Mouse (Mus musculus): ENCODE measurements around the gene Krt12.

The Krt12 gene

DNA sequence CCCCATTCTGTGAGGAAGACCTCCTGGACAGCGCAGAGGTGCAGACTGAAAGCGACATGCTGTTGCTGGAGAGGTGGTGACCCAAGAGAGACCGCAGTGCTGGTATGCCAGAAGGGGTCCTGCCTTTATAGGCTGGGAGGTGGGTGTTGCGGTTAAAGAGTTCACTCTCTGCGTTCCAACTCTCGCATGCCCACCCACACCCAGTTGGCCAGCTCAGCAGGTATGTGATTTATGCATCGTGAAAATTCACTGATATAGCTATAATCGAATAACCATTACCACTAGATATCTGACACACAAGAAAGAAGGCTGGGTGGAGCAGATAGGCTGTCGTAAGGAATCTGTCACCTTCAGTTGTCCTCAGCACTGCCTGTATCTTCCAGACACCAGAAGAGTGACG, at the start of gene Krt12:
Gene Krt12, minus strand, starts transcription at position 101 of the 400 bp plus-strand sequence.
- in situ Hi-C loops (cut with MboI, MseI), result no loop called here

DNA sequence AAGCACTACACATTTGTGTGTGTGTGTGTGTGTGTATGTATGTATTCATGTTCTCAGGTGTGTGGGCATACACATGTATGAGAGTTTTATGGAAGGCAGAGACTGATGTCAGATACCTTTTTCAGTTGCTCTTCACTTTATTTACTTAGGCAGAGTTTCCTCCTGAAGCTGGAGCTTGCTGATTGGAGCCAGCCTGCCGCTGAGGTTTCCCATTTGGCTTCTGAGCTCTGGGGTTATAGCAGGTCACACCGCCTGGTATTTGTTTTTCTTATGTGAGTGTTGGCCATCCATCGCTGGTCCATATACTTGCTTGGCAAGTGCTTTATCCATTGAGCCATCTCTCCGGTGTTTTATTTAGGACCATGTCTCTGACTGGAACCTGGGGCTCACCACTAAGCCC, 47.2 kb upstream of the Krt12 start:
- in situ Hi-C loops (cut with MboI, MseI), result loop anchor here (5.0 kb wide), 1 partner anchor 818 kb away; no protein-coding TSS in a partner anchor

DNA sequence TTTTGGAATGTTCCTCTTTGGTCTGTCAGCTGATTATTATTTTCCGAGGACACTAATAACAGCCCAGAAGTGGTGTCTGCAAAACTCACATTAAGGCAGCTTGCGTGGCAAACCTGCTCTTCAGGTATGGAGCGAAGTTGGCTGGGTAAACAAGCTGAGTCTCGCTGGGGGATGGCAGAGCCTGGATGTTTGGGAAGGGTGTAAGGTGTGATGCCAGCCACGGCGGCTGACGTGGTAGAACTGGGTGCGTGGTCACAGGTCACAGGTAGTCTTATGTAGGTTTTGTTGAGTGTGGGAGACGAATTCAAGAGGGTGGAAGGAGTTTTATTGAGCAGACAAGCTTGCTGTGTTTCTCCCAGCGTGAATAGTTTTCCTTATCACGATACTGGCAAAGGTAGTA, 46.5 kb upstream of the Krt12 start:
- in situ Hi-C loops (cut with MboI, MseI), result loop anchor here (5.0 kb wide), 1 partner anchor 819 kb away; no protein-coding TSS in a partner anchor

DNA sequence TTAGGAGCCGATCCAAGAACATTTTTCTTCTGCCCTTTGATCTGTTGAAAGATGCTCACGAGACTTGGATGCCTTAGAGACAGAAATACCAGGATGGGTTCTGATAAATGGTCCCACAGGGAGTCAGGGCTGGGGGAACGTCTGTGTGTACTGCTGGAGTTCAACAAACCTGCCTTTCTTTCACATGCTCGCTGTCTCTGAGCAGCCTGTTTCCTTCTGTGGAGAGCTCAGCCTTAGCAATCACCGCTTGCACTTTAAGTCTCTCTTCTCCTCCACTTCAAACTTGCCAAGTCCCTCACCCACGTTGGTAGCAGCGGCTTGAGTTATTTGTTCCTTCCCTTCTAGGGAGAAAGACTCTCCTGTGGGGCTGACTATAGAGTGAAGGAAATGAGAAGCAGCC, 44.3 kb upstream of the Krt12 start:
- in situ Hi-C loops (cut with MboI, MseI), result loop anchor here (5.0 kb wide), 1 partner anchor 821 kb away; no protein-coding TSS in a partner anchor

DNA sequence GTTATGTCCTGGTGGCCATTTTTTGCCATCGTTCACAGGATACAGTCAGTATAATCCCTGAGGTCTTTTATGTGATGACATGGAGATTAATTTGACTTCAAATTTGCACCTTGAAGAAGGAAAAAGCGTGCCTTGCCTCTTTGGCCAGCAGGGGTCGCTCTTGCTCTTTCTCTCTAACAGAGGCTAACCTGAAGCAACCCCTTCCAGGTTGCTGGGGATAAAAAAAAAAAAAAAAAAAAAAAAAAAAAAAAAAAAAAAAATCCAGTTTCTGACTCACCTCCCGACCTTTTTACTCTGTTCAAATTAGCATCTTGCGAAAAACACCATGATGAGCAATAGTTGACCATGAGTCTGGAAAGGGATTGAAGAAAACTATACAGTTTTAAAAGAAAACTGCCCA, 42.8 kb upstream of the Krt12 start:
- in situ Hi-C loops (cut with MboI, MseI), result loop anchor here (5.0 kb wide), 3 partner anchors 83 to 822 kb away; no protein-coding TSS in a partner anchor

DNA sequence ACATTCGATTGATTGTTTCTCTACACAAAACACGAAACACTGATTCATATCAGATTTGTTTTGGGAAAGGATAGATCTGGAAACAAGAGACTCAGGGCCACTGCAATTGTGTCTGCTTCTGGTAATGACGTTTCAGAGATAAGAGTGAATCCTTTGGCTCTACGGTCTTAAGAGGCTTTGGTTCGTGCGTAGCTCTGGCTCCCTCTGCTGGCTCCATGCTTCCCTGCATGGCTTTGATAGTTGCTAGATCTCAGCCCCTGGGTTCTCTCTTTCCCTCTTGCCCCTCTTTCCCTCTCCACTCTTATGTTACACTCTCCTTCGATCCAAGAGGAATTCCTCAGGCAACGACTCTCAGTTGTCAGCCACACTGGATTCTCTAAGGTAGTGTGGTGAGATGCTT, 41.1 kb upstream of the Krt12 start:
- in situ Hi-C loops (cut with MboI, MseI), result loop anchor here (5.0 kb wide), 2 partner anchors 81 to 539 kb away; no protein-coding TSS in a partner anchor

DNA sequence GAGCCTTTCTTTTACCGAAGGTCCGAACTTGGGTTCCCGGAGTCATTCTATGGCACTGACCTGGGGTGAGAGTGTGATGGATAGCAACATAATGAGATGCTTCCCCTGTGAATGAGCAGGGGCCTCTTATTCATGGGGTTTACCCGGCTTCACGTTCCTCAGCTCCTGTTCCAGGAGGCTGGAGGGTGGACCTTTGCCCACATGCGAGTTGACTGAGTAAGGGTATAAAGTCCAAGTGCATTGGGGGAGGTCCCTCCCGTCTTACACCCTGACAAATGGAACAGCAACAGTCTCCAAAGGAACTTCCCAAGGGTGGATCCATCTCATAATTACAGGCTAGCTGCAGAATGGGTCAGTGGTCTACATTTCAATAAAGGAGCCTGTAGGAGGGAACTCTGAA, 39.7 kb upstream of the Krt12 start:
- in situ Hi-C loops (cut with MboI, MseI), result loop anchor here (5.0 kb wide), 2 partner anchors 79 to 541 kb away; no protein-coding TSS in a partner anchor

DNA sequence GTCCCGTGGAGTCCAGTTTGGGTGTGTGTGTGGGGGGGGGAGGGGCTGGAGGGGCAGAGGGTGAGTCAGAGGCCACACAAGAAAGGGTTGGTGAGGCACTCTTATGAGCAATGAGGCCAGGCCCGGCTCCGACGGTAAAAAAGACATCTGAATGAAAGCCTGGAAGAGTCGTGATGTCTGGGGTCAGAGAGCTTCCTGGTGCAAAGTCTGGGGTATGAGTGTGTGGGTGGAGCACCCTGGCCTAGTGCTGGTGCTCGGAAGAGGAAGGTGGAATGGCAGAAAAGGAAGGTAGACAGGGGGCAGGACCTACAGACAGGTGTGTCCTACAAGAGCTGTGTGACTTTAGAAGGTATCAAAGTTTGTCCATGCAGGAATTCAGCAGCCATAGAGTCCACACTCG, 36.8 kb upstream of the Krt12 start:
- in situ Hi-C loops (cut with MboI, MseI), result no loop called here

DNA sequence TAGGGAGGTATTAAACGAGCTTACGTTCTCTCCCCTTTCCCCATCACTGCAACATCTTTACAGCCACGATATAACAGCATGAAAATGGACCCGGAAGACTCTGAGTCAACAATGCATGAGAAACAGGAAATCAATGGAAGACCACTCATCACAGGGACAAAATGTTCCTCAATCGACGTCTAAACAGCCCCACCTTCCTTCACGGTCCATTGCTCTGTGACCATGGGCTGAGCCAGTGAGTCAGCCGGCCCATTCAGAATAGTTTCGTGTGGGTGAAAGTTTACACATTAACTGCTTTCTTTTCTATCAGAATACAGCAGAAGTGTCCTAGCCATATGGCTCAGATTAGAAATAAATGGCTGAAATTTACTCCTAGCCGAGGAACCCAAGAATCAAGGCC, 32.7 kb upstream of the Krt12 start:
- in situ Hi-C loops (cut with MboI, MseI), result no loop called here

DNA sequence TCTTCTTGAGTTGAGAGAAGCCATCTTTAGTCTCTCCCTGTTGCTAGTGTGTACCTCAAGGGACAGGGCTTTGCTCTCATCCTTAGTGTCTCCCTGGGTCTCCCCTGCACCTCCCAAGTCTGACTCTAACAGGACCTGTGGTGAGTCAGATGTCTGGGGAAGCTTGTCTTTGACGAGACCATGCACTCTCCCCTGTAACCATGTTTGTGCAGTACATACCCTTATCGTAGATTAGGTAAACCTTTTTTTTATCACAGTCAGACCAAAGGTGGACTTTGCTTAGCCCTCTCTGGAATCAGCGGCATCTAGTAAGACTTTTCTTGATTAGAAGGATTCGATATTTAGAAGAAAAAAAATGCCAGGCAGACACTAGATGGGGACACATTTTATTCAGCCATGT, 32.0 kb upstream of the Krt12 start:
- in situ Hi-C loops (cut with MboI, MseI), result no loop called here

DNA sequence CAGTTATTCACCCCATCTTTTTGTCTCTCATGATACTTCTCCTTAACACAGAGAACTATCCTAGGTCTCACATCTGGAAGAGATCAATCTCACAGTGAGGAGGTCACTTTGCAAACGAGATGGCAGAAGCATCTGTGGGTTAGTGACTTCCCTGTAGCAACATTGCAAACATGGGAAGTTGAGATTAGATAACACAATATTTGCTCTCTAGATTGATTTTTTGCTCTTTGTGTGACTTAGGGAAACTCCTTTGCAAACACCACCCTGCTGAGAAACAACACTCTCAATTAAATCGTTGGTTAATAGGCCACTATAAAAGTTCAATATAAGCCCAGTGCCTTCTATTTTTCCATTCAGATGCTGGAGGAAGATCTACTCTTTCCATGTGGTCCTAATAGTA, 26.7 kb upstream of the Krt12 start:
- in situ Hi-C loops (cut with MboI, MseI), result no loop called here

DNA sequence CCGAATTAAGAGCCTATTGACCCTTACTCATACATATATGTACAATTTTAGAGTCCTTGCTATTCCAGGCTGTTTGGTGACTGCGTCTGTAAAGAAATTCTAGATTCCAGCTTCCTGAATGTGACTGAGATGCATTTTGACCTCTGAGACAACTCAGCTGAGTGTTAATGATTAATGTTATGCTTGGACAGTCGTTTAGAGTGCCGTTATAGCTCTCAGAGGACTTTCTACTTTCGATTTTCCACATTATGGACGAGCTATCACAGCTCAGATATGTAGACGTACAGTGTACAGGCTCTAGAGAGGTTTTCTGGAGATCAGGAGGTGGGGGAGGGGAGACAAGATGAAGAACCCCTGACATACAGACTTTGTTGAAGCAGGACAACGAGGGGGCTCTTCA, 19.2 kb upstream of the Krt12 start:
- in situ Hi-C loops (cut with MboI, MseI), result no loop called here

DNA sequence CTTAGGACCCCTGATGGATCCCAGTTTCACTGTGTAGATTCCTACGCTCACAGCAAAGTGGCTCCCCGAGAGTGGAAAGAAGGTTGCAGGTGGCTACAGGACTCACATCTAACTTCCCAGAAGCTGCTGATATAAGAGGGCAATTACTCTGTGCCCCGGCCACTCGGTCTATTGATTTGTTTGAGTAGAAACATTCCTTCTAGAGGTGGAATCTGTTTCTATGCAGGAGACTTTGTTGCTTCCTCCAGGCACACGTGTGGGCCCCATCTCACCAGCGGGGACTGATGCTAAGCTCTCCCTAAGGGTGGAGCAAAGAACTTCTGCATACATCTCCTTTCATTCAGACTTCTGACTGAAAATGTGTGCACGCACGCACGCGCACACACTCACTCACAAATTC, 17.4 kb upstream of the Krt12 start:
- in situ Hi-C loops (cut with MboI, MseI), result no loop called here

DNA sequence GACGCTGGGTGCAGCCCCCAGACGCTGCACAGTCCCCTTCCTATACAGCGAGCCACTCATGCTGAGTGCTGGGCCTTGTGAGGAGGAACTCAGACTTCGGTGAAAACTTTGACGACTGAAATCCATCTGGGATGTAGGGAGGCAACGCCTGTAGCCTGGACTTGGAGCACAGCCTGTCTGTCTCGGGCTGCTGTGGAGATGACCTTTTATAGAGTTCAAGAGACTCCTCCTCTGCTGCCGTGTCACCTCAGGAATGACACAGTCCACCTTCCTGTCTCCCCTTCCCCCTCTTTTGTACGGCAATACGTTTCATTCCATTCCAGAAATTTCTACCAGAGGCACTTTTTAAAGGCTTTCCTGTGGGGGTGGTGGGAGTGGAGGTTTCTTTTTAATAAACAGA, 15.9 kb upstream of the Krt12 start, which contains the start of gene Krt20:
Gene Krt20, minus strand, starts transcription at position 179 of the 400 bp plus-strand sequence.
- in situ Hi-C loops (cut with MboI, MseI), result no loop called here

DNA sequence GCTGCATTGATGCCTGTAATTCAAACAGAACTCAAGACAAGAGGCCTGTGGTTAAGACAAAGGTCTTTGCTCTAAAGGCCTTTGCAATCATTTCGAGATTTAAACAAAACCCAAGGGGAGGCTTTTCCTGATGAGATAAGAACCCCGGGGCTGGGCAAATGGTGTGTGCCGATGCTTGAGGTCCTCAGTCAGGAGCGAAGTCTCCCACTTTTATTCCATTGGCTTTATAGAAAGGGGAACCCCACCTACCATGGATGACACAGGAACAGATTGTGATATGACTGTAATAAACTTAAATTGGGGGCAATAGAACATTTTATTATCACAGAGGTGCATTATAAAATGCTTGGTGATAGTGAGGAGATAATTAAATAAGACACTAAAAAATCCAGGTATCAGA, 14.6 kb upstream of the Krt12 start:
- in situ Hi-C loops (cut with MboI, MseI), result no loop called here

DNA sequence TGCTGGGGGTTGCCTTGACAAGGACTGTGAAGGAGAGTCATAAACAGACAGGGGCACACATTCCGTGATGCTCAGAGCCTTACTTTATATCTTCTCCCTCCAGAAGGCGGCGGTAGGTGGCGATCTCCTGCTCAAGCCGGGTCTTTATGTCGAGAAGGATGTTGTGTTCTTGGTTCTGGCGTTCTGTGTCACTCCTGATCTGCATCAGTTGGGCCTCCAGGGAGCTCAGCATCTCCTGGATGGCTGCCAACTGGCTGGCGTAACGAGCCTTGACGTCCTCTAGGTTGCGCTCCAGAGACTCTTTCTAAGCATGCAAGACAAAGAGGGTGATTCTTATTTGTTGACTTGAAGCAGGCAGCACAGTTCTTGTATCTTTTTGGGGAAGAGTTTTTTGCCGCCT, 8.6 kb upstream of the Krt12 start:
- in situ Hi-C loops (cut with MboI, MseI), result no loop called here

DNA sequence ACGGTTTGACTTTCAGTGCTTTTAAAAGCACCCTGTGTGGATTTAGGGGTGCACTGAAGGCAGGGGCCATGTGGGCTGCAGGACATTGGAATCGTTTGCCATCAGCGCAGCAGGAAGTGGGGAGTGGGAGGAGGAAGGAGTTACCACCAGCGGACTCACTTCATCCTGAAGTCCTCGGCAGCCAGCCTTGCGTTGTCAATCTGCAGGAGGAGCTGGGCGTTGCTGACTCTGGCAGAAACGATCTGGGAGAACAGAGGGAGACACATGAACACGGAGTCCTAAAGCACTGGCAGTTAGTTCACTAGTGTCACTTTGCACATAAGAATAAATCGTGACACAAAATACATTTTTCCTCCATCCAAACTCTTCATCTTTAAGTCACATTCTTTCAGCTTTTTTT, 1.5 kb downstream of the Krt12 start:
- in situ Hi-C loops (cut with MboI, MseI), result no loop called here

DNA sequence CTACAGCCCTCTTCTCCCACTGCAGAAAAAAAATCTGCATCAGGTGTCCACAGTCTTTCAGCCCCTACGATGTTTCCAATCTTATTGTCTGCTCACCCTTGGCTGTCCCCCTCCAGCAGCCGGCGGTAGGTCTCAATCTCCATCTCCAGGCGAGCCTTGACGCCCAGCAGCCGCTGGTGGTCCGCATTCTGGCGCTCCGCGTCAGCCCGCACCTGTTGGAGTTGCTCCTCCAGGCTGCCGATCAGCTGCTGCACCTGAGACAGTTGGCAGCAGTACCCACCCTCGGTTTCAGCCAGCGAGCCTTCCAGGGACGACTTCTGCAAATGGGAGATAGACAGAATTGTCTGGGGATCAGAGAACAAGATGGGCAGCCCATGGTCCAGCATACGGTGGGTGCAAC, 4.2 kb downstream of the Krt12 start:
- in situ Hi-C loops (cut with MboI, MseI), result no loop called here

DNA sequence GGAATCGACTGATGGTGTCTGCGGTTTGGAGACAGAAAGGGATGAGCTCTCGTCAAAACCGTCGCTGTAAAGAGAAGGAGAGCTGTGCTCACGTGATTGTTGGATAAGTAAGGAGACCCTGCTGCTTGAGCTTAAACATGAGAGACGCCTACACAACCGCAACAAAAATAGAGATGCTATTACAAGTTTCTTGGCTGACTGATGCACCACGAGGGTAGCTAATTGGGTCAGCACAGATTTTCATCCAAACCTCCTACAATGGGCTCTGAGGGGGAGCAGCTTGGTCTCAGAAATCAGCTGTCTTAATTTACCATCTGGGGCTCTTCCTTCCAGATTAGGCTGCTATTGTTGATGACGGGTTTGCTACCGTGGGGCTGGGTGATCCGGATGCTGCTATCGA, 5.2 kb downstream of the Krt12 start:
- in situ Hi-C loops (cut with MboI, MseI), result no loop called here

DNA sequence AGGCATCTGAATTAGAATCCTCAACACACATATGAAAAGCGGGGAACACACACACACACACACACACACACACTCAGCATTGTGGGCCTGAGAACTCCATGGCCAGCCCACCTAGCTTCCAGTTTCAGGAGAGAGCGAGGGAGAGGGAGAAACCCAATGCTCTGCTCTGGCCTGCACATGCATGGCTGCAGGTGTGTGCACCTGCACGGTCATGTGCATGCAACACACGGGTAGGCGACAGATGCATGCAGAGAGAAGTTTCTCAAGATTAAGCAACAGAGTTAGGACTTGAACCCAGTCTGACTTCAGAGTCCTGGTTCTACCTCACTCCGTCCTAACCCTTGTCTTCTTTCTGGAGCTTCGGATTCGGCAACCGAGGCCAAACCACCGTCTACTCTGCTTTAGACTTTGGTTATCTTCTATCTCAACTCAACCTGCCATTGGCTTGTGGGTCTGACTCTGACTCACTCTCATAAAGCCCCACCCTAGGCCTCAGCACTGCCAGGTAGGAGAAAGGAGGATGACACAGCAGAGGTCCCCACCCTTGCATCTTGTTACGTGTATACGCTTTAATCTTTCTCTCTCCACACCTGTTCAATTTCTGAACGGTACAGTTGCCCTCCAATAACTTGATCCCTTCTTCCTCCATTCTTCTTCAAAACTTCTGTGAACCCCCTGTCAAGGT, 7.5 kb downstream of the Krt12 start:
- in situ Hi-C loops (cut with MboI, MseI), result no loop called here

DNA sequence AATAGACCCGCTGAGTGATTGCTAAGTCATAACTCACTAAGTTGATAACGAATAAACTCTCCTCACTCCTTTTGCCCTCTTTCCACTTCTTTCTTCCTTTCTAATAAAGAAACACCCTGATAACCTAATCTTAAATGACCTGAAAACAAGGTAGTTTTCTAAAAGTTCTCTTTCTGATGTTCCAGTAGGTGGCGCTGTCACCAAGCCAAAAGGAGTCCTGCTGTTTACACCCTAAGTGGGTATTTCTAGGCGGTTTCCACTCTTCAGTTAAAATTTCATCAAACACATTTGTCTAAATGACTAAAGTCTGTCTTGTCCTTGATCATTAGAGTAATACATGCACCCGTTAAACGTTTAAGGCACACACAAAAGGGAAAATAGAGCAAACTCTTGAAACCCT, 8.8 kb downstream of the Krt12 start:
- in situ Hi-C loops (cut with MboI, MseI), result no loop called here

DNA sequence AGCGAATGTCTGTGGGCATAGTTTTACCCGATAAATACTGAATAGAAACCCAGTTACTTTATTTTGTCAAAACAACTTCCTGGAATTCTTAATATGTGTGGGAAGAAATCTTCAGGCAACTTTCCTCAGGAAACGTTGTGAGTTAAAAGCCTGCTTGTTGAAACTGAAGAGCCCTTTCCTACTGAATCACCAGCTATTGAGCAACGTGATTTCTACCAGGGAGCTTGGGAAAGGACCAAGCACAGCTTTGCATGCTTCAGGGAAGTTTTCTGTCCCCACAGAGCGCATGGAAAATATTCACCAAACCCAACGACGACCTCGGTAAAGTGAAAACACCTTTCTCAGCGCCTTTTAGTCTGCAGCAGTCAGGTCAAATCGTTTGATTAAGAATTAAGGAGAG, 15.9 kb downstream of the Krt12 start:
- in situ Hi-C loops (cut with MboI, MseI), result no loop called here

DNA sequence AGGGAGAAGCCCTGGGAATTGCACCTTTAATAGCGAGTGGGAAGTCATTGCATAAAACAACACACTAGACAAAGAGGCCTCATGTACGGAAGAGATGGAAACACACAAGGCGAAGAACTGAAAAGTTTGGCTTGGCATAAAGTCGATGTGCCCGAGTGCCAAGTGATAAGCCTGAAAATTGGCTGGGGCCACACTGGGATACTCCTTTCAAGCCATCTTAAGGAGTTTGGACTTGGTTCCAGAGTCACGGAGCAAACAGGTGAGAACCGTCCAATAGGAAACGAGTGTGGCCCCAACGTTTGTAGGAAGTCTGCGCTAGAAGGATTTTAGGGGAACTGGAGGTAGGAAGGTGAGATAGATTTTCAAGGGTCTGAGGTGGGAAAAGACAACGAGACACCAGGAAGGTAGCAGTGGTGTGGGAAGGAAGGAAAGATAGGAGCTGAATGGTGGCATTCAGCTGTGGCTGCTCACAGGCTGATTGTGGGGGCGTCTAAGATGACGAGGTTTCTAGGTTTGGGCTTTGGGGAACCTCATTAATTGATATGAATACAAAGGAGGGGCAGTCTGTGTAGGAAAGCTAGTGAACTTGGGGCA, 22.0 kb downstream of the Krt12 start:
- in situ Hi-C loops (cut with MboI, MseI), result no loop called here
